Mouse (Mus musculus): ENCODE data around the gene Rhob.
"Not testable (repeated sequence)": the region's sequence is repeated elsewhere in the genome, so short reads cannot be mapped to it uniquely, and the experiment has no call there.

Gene Rhob

GRCm38 (mm10) chr12:8472591-8473358 is 27.0 kb downstream of the Rhob start:
- peak; percentile 89 for DNase-seq (ENCODE audit: low read depth)

- DNase-seq (ENCODE audit: low read depth) = no peak
Measured at GRCm38 (mm10) chr12:8472051-8472450, 27.8 kb downstream of the Rhob start.

- no peak for DNase-seq (ENCODE audit: low read depth)
Measured at GRCm38 (mm10) chr12:8470962-8471361, 28.8 kb downstream of the Rhob start.

- DNase-seq (ENCODE audit: low read depth) = peak; percentile 50
Measured at GRCm38 (mm10) chr12:8469742-8470494, 29.9 kb downstream of the Rhob start.

GRCm38 (mm10) chr12:8468221-8468865 is 31.5 kb downstream of the Rhob start:
- peak; percentile 89 for DNase-seq (ENCODE audit: low read depth)

- peak; percentile 54 for DNase-seq (ENCODE audit: low read depth)
Measured at GRCm38 (mm10) chr12:8467029-8467924, 32.5 kb downstream of the Rhob start.

GRCm38 (mm10) chr12:8465680-8466079 is 34.1 kb downstream of the Rhob start:
- DNase-seq (ENCODE audit: low read depth) = no peak

- no peak for DNase-seq (ENCODE audit: low read depth)
Measured at GRCm38 (mm10) chr12:8464961-8465360, 34.8 kb downstream of the Rhob start.

- DNase-seq (ENCODE audit: low read depth) = no peak
Measured at GRCm38 (mm10) chr12:8463599-8464160, 36.1 kb downstream of the Rhob start.

- peak; percentile 73 for DNase-seq (ENCODE audit: low read depth)
Measured at GRCm38 (mm10) chr12:8462533-8462932, 37.3 kb downstream of the Rhob start.

- DNase-seq (ENCODE audit: low read depth) = not testable (repeated sequence)
Measured at GRCm38 (mm10) chr12:8461575-8461974, 38.2 kb downstream of the Rhob start.

GRCm38 (mm10) chr12:8458400-8458799 is 41.4 kb downstream of the Rhob start:
- DNase-seq (ENCODE audit: low read depth) = no peak

- DNase-seq (ENCODE audit: low read depth) = no peak
Measured at GRCm38 (mm10) chr12:8457052-8457451, 42.8 kb downstream of the Rhob start.

GRCm38 (mm10) chr12:8455046-8455445 is 44.8 kb downstream of the Rhob start:
- DNase-seq (ENCODE audit: low read depth) = no peak

GRCm38 (mm10) chr12:8454487-8454886 is 45.3 kb downstream of the Rhob start:
- peak; percentile 79 for DNase-seq (ENCODE audit: low read depth)

- peak; percentile 81 for DNase-seq (ENCODE audit: low read depth)
Measured at GRCm38 (mm10) chr12:8452766-8453621, 46.8 kb downstream of the Rhob start.

- no peak for DNase-seq (ENCODE audit: low read depth)
Measured at GRCm38 (mm10) chr12:8451571-8452485, 48.0 kb downstream of the Rhob start.

GRCm38 (mm10) chr12:8450639-8451038 is 49.2 kb downstream of the Rhob start:
- DNase-seq (ENCODE audit: low read depth) = peak; percentile 96

- no peak for DNase-seq (ENCODE audit: low read depth)
Measured at GRCm38 (mm10) chr12:8450028-8450427, 49.8 kb downstream of the Rhob start.

Data from NIH3T3 (cell line).